Mouse (Mus musculus) kidney, embryonic 16.5 days (tissue): ENCODE data around the gene Gpatch3. TPM values are rescaled to one million over a fixed set of nuclear protein-coding genes. Genes with fewer than 3 reads are reported as not detected.

Experiments used
- ATAC-seq: fragments of 200-750 bp; cut with Nextera tagmentation; 2 replicates; pipeline ENCODE4 v1.8.0; 2017; ENCODE audit warnings: moderate TSS enrichment; ENCODE audit not compliant: low FRiP score, low TSS enrichment
- H3K27ac ChIP-seq: fragments of 300-500 bp; sonication (generic); 2 replicates; pipeline ENCODE4 v1.5.1; 2014; ENCODE audit warnings: low read length
- H3K27me3 ChIP-seq: fragments of 300-500 bp; sonication (generic); 2 replicates; pipeline ENCODE4 v1.6.1; 2014; ENCODE audit warnings: low read length, control low read depth, mixed read lengths; ENCODE audit not compliant: insufficient read depth
- H3K36me3 ChIP-seq: fragments of 300-500 bp; sonication (generic); 2 replicates; pipeline ENCODE4 v1.6.1; 2014; ENCODE audit warnings: low read length, control low read depth, mixed read lengths; ENCODE audit not compliant: insufficient read depth
- H3K4me1 ChIP-seq: fragments of 300-500 bp; sonication (generic); 2 replicates; pipeline ENCODE4 v1.6.1; 2014; ENCODE audit warnings: low read length, control low read depth, mixed read lengths; ENCODE audit not compliant: insufficient read depth
- H3K4me2 ChIP-seq: fragments of 300-500 bp; sonication (generic); replicated peaks from 2 replicates; pipeline ENCODE4 v1.6.1; 2014; ENCODE audit warnings: low read depth, low read length
- H3K4me3 ChIP-seq: fragments of 300-500 bp; sonication (generic); 2 replicates; pipeline ENCODE4 v1.5.1; 2014; ENCODE audit warnings: mild to moderate bottlenecking, low read length
- H3K9ac ChIP-seq: fragments of 300-500 bp; sonication (generic); replicated peaks from 2 replicates; pipeline ENCODE4 v1.6.1; 2014; ENCODE audit warnings: low read length
- H3K9me3 ChIP-seq: fragments of 300-500 bp; sonication (generic); 2 replicates; pipeline ENCODE4 v1.6.1; 2016; ENCODE audit warnings: low read length, control low read depth
- WGBS: fragments of 180-500 bp; shearing (Covaris S2); extraction: QIAGEN DNeasy Blood & Tissue Kit; methylation state at CpG from one replicate; pipeline ENCODE4 v1.1.7; 2014; 5-methylcytosine and 5-hydroxymethylcytosine counted together
- polyA plus RNA-seq: library from polyadenylated mRNA; unstranded; fragments of >200 nt; fragmentation: Nextera tagmentation; extraction: Ambion mirVana; gene quantifications from 2 replicates; pipeline ENCODE4 v1.2.1, GENCODE M21; 2015

The Gpatch3 gene
- polyA plus RNA-seq, 1 experiment from 2014 or later: 8.3 TPM

DNA sequence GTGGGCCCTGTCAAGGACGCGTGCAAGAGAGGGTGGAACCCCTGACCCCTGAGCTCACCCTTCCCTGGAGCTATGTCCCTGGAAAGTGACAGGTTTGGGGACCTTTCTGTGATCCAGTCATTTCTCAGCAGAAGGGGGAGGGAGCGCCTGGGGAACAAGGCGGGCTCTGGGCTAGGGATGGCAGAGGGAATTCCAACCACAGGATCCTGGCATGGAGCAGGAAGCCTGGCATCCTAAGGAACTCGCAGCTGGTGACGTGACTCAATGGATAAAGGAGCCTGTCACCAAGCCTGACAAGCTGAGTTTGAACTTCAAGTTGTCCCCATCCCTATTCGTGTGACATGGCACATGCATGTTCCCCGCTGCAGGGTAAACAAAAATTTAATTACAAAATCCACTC lies 38.5 kb downstream of the Gpatch3 start:
- no peak for ATAC-seq
- 95% methylated on average over 8 of the region's 8 CpGs for WGBS
- Histone ChIP-seq H3K27me3 (no peaks in the 10 kb centered on the region), H3K4me2 (no peak overlapping the region), H3K9me3 (peaks cover 4% of the 10 kb centered on the region), H3K9ac (no peak overlapping the region), H3K27ac (no peak overlapping the region), H3K4me3 (no peak overlapping the region), H3K4me1 (no peaks in the 10 kb centered on the region), H3K36me3 (peaks cover 40% of the 10 kb centered on the region)

DNA sequence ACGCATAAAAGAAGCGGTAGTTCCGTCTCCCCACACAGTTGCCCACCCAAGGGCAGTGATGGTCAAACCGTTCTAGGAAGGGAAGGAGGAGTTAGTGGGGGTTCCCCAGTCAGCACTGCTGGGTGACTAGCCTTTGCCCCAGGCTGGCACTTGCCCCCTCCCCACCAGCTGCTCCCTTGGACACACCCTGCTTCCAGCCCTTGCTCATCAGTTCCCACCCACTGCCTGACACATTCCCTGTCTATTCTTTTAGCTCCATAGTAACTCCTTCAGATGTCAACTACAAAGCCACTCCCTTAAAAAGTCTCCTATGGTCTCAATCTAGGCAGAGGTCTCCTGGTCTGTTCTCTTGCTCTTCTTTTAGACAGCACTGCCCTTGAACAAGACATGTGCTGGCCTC lies 39.3 kb downstream of the Gpatch3 start:
- H3K27ac ChIP-seq: no peak overlapping the region
- WGBS: 89% methylated on average over 4 of the region's 4 CpGs
- H3K27me3 ChIP-seq: no peaks in the 10 kb centered on the region
- ATAC-seq: no peak
- H3K4me2 ChIP-seq: no peak overlapping the region
- H3K4me1 ChIP-seq: no peaks in the 10 kb centered on the region
- peaks cover 4% of the 10 kb centered on the region for H3K9me3 ChIP-seq
- H3K9ac ChIP-seq: no peak overlapping the region
- peaks cover 34% of the 10 kb centered on the region for H3K36me3 ChIP-seq
- no peak overlapping the region for H3K4me3 ChIP-seq

DNA sequence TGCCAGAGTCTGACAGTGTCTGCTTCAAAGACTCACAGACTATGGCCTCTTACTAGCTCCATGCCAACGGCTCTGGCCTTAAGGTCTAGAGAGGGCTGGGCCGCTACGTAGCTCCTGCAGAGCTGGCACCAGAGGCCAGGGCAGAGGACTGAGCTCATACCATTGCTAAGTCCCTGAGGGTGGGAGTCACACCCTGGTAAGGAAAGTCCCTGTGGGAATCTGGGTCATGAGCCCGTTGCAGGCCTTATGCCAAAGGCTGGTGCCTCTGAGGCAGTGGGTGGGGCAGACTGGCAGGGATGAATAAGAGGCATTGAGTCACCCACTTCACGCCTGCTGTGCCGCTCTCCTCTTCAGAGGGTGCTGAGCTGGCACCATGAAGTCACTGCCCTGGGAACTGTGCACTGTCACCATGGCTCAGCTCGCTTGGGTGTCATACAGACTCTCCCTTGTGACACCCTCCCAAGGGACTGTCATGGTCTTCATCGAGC lies 39.8 kb downstream of the Gpatch3 start:
- Histone ChIP-seq H3K4me3 (no peak overlapping the region), H3K9ac (no peak overlapping the region), H3K36me3 (peaks cover 34% of the 10 kb centered on the region), H3K4me1 (no peaks in the 10 kb centered on the region), H3K9me3 (peaks cover 4% of the 10 kb centered on the region), H3K27ac (no peak overlapping the region), H3K27me3 (no peaks in the 10 kb centered on the region), H3K4me2 (no peak overlapping the region)
- WGBS: 88% methylated on average over 8 of the region's 8 CpGs
- no peak for ATAC-seq

DNA sequence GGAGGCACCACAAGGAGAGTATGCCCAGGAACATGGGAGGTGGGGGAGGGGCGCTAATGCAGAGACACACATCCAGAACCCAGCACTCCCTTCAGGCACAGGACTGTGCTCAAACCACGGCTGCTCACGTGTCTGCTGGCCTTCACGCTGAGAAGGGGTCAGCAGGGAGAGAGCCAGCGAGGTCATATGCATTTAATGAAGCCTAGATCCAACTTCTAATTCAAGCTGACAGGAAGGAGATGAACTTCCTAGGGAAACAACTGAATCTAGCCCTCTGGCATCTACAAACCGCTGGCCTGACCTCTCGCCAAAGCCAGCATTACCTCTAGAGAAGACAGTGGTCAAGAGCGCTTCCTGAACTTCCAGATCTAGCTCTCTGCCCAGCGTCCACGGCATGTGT lies 40.9 kb downstream of the Gpatch3 start:
- H3K4me2 ChIP-seq: no peak overlapping the region
- no peaks in the 10 kb centered on the region for H3K27me3 ChIP-seq
- no peak overlapping the region for H3K27ac ChIP-seq
- H3K4me1 ChIP-seq: no peaks in the 10 kb centered on the region
- H3K36me3 ChIP-seq: peaks cover 34% of the 10 kb centered on the region
- no peak overlapping the region for H3K4me3 ChIP-seq
- H3K9ac ChIP-seq: no peak overlapping the region
- 73% methylated on average over 10 of the region's 10 CpGs for WGBS
- peaks cover 4% of the 10 kb centered on the region for H3K9me3 ChIP-seq
- ATAC-seq: no peak

DNA sequence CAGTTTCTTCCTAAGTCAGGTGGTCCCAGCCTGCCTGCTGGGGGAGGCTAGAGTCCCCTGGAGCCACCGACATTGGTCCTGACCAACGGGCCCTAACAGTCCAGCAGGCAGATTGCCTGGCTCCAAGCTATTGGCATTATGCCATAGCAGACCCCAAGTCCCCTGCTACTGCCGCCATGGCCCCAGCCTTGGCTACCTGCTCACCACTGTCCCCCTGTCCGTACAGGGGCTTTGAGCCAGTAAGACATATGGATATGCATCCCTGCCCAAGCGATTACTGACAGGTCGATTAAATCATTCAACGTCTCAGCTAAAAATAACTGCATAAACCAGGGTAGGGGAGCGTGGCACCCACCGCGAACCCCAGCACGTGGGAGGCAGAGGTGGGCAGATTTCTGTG lies 43.4 kb downstream of the Gpatch3 start:
- 86% methylated on average over 11 of the region's 11 CpGs for WGBS
- Histone ChIP-seq H3K4me1 (0 out of 2 replicates have a peak, but pooled peaks cover 3% of the 10 kb centered on the region), H3K27ac (no peak overlapping the region), H3K27me3 (no peaks in the 10 kb centered on the region), H3K9me3 (no peaks in the 10 kb centered on the region), H3K9ac (no peak overlapping the region), H3K4me3 (no peak overlapping the region), H3K4me2 (no peak overlapping the region), H3K36me3 (peaks cover 21% of the 10 kb centered on the region)
- ATAC-seq: no peak

DNA sequence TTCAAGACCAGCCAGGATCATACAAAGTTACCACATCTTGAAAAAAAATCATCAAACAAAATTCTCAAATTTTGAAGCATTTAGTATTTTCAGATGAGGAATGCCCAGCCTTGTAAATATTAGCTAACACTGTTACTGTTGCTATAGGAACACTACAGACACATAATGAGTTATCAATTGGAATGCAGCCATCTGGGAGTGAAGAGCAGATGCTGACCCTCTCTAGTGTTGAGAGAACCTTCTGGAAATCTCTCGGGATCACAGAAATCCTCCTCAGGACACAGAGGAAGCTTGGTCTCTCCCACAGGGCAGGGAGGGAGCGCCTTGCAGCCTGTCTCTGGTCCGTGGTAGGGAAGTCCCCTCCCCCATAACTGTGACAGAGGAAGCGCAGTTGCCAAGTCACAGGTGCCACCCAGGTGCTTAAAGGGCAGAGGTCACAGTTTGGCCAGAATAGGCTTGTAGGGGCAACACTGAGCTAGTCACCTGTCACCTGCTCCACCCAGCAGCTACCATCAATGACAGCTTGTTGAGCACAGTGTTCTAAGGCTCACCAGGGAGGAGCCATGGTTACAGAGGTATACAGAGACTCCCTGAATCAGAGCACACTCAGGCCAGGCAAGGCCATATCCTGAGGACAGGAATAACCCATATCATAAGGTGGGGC lies 45.1 kb downstream of the Gpatch3 start:
- 76% methylated on average over 4 of the region's 4 CpGs for WGBS
- H3K4me1 ChIP-seq: 0 out of 2 replicates have a peak, but pooled peaks cover 3% of the 10 kb centered on the region
- no peak for ATAC-seq

DNA sequence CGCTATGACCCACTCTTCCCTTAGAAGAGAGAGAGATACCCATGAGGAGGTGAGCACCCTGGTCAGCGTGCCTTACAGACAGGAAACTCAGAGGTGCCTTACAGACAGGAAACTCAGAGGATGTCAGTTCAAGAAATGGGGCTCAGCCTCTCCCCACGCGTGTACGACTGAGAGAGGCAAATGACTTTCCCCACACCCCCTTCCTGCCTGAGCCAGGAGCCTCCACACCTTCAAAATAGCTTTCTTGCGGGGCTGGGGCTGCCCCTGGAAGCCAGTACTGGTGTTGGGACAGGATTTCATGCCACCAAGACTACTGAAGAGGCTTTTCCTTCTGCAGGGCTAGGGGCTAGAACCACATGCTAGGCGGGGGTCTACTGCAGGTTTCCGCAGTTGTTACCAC lies 46.1 kb downstream of the Gpatch3 start:
- Histone ChIP-seq H3K9ac (no peak overlapping the region), H3K27me3 (no peaks in the 10 kb centered on the region), H3K27ac (no peak overlapping the region), H3K4me3 (no peak overlapping the region), H3K36me3 (peaks cover 15% of the 10 kb centered on the region), H3K9me3 (no peaks in the 10 kb centered on the region), H3K4me2 (no peak overlapping the region), H3K4me1 (peaks cover 9% of the 10 kb centered on the region)
- 83% methylated on average over 8 of the region's 8 CpGs for WGBS
- ATAC-seq: no peak

More for the DNA sequence above, 45.1 kb downstream of the Gpatch3 start:
- no peak overlapping the region for H3K27ac ChIP-seq
- H3K4me3 ChIP-seq: no peak overlapping the region
- no peak overlapping the region for H3K9ac ChIP-seq
- H3K4me2 ChIP-seq: no peak overlapping the region
- no peaks in the 10 kb centered on the region for H3K27me3 ChIP-seq
- peaks cover 12% of the 10 kb centered on the region for H3K36me3 ChIP-seq
- H3K9me3 ChIP-seq: no peaks in the 10 kb centered on the region

DNA sequence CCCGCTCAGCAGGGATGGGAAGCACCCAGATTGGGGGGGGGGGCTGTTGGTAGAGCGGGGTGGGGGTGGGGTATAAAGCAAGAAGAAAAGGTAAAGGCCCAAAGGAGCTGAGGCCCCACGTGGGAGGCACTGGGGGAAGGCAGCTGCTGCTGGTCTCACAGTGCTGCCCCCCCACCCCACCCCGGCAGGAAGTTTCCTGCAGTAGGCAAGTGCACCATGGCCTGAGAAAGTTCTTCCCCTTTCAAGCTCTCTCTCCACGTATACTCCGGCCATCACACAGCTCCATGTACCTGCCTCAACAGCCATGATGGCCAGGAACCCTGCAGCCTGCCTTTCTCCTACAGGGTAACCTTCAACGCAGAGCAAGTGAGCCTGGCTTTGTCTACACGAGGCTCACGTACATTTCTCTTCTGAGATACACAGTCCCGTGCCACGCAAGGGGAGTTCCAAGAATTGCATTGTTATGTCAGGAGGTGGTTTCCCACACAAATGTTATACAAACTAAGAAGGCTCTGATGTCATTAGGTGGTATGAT lies 47.7 kb downstream of the Gpatch3 start:
- WGBS: 78% methylated on average over 11 of the region's 11 CpGs
- Histone ChIP-seq H3K36me3 (peaks cover 22% of the 10 kb centered on the region), H3K9me3 (no peaks in the 10 kb centered on the region), H3K27me3 (no peaks in the 10 kb centered on the region), H3K4me2 (no peak overlapping the region), H3K4me1 (peaks cover 23% of the 10 kb centered on the region), H3K4me3 (no peak overlapping the region), H3K9ac (no peak overlapping the region), H3K27ac (no peak overlapping the region)
- ATAC-seq: no peak

DNA sequence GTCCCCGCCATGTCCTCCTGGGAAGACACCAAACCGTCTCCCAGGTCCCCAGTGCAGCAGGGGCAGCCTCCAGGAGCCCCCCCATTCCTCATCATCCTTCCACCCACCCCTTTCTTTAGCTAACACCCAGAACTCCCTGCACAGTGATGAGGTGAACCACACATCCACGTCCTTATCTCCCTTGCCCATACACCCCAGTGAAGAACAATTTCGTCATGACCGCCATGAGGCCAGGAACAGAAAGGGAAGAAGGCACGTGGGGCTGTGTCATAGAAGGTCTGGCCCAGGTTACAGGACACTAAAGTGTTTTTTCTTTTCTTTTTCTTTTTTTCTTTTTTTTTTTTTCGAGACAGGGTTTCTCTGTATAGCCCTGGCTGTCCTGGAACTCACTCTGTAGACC lies 50.3 kb downstream of the Gpatch3 start:
- Histone ChIP-seq H3K36me3 (peaks cover 19% of the 10 kb centered on the region), H3K27ac (peak overlapping the region; percentile 91), H3K4me2 (no peak overlapping the region), H3K9ac (no peak overlapping the region), H3K9me3 (no peaks in the 10 kb centered on the region), H3K4me1 (peaks cover 23% of the 10 kb centered on the region), H3K27me3 (no peaks in the 10 kb centered on the region), H3K4me3 (no peak overlapping the region)
- WGBS: 88% methylated on average over 7 of the region's 7 CpGs
- ATAC-seq: no peak

DNA sequence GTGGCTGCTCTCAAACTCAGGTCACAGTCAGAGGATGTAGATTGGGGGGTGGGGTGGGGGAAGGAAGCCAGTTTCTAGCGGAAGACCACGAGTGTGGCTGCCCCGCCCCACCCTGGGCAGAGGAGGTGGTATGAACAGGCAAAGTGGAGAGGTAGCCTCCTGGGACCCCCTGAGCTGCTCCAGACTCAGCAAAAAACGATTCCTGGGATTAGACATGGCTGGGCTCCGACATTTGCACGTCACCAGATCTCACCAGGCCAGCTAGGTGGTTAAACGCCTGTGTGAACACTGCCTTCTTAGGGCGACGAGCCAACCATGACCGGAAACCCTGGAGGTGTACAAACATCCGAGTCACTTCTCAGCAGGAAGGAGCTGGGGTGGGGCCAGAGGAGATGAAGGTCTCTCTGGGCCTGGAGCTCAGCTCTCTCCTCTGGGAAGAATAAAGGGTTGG lies 51.1 kb downstream of the Gpatch3 start:
- ATAC-seq: peak; percentile 73
- WGBS: 23% methylated on average over 11 of the region's 11 CpGs

More for the DNA sequence above, 51.1 kb downstream of the Gpatch3 start:
- H3K4me2 ChIP-seq: peak overlapping the region; percentile 16; the same call in 1 of the 2 replicates
- H3K27me3 ChIP-seq: no peaks in the 10 kb centered on the region
- H3K9me3 ChIP-seq: no peaks in the 10 kb centered on the region
- no peak overlapping the region for H3K4me3 ChIP-seq
- peaks cover 25% of the 10 kb centered on the region for H3K4me1 ChIP-seq
- H3K27ac ChIP-seq: peak overlapping the region; percentile 91
- peaks cover 19% of the 10 kb centered on the region for H3K36me3 ChIP-seq
- peak overlapping the region; percentile 46 for H3K9ac ChIP-seq
